Mouse (Mus musculus) hindbrain, postnatal 0 days (tissue): ENCODE results near the gene Eng. TPM values are rescaled to one million over a fixed set of nuclear protein-coding genes. Genes with fewer than 3 reads are reported as not detected.

Experiments
- ATAC-seq: fragments of 200-750 bp; cut with Nextera tagmentation; 2 replicates; pipeline ENCODE4 v1.8.0; 2017; ENCODE audit warnings: mild to moderate bottlenecking, moderate TSS enrichment, moderate library complexity
- DNase-seq: peaks from one replicate; pipeline ENCODE4 v3.0.0-alpha.2; 2015; ENCODE audit warnings: low spot score
- H3K27ac ChIP-seq: fragments of 300-500 bp; sonication (generic); 2 replicates; pipeline ENCODE4 v1.5.1; 2014; ENCODE audit warnings: mild to moderate bottlenecking
- H3K27me3 ChIP-seq: fragments of 300-500 bp; sonication (generic); 2 replicates; pipeline ENCODE4 v1.6.1; 2014; ENCODE audit warnings: low read length, mixed read lengths; ENCODE audit not compliant: insufficient read depth
- H3K36me3 ChIP-seq: fragments of 300-500 bp; sonication (generic); 2 replicates; pipeline ENCODE4 v1.6.1; 2014; ENCODE audit warnings: low read length, mixed read lengths; ENCODE audit not compliant: insufficient read depth
- H3K4me1 ChIP-seq: fragments of 300-500 bp; sonication (generic); 2 replicates; pipeline ENCODE4 v1.6.1; 2014; ENCODE audit warnings: antibody characterized with exemption, low read length, mixed read lengths; ENCODE audit not compliant: insufficient read depth
- H3K4me2 ChIP-seq: fragments of 300-500 bp; sonication (generic); 2 replicates; pipeline ENCODE4 v1.6.1; 2014; ENCODE audit warnings: low read depth, mild to moderate bottlenecking, low read length, moderate library complexity, mixed read lengths
- H3K4me3 ChIP-seq: fragments of 300-500 bp; sonication (generic); 2 replicates; pipeline ENCODE4 v1.5.1; 2014; ENCODE audit warnings: low read length
- H3K9ac ChIP-seq: fragments of 300-500 bp; sonication (generic); replicated peaks from 2 replicates; pipeline ENCODE4 v1.6.1; 2014; ENCODE audit warnings: mild to moderate bottlenecking, low read length, moderate library complexity, mixed read lengths
- H3K9me3 ChIP-seq: fragments of 300-500 bp; sonication (generic); 2 replicates; pipeline ENCODE4 v1.6.1; 2016; ENCODE audit warnings: low read length, mixed read lengths
- CTCF ChIP-seq: IDR thresholded peaks from 2 replicates; pipeline ENCODE4 v1.5.1; 2016; ENCODE audit warnings: antibody characterized with exemption, control low read depth, low read depth
- WGBS: fragments of 180-500 bp; shearing (Covaris S2); extraction: QIAGEN DNeasy Blood & Tissue Kit; methylation state at CpG from one replicate; pipeline ENCODE4 v1.1.7; 2014; 5-methylcytosine and 5-hydroxymethylcytosine counted together
- polyA plus RNA-seq: library from polyadenylated mRNA; unstranded; fragments of >200 nt; fragmentation: Nextera tagmentation; extraction: Ambion mirVana; gene quantifications from 2 replicates; pipeline ENCODE4 v1.2.1, GENCODE M21; 2015
- total RNA-seq: library from RNA; depleted of rRNA; stranded (reverse); fragments of >200 nt; gene quantifications from 2 replicates; pipeline ENCODE4 v1.2.3, GENCODE M21; 2014

Eng gene
- total and polyA plus RNA-seq, 2 experiments from 2014 or later = 23.7 TPM

DNA sequence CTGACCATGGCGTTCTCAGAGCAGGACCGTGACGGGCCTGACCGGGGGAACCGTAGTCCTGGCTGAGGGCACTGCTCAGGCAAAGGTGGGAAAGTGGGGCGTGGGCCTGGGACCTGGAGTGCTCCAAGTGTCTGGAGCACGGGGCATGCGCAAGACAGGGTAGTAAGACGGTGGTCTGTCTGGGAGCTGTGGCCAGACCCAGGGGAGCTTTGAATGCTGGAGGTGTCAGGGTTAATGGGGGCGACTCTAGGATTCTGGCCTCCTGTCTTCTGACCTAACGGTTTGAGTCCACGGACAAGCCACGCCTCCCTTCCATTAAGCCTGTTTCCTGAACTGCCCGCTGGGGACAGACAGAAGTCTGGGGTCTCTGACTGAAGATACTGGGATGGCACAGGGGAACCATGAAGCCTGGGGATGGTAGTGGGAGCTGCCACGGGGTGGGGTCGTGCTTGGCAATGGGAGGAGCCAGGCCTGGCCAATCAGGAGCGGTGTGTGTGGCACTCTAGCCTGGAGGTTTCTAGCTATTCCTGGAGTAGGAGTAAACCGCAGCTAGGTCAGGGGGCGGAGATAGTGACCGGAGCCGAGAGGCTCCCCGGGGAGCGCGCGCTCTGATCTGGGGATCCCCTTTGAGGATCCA is 38.1 kb upstream of the Eng start:
- TF ChIP-seq CTCF = peak; percentile 26
- Histone ChIP-seq H3K9me3 (no peaks in the 10 kb centered on the region), H3K4me3 (peak overlapping the region; percentile 61), H3K36me3 (peaks cover 3% of the 10 kb centered on the region; the same call in 1 of the 2 replicates), H3K4me2 (peak overlapping the region; percentile 64), H3K4me1 (0 out of 2 replicates have a peak, but pooled peaks cover 5% of the 10 kb centered on the region), H3K27ac (no peak overlapping the region), H3K9ac (no peak overlapping the region), H3K27me3 (no peaks in the 10 kb centered on the region)
- ATAC-seq (peak; percentile 62), DNase-seq (peak; percentile 59)
- WGBS = 13% methylated on average over 25 of the region's 25 CpGs

- peak overlapping the region; percentile 61 for H3K4me3 ChIP-seq
- no peak overlapping the region for H3K9ac ChIP-seq
- H3K36me3 ChIP-seq = peaks cover 3% of the 10 kb centered on the region; the same call in 1 of the 2 replicates
- no peaks in the 10 kb centered on the region for H3K9me3 ChIP-seq
- no peak overlapping the region for H3K27ac ChIP-seq
- ATAC-seq = no peak
- TF ChIP-seq CTCF = no peak
- no peak for DNase-seq
- 47% methylated on average over 18 of the region's 18 CpGs for WGBS
- H3K27me3 ChIP-seq = no peaks in the 10 kb centered on the region
- peak overlapping the region; percentile 64 for H3K4me2 ChIP-seq
- 0 out of 2 replicates have a peak, but pooled peaks cover 5% of the 10 kb centered on the region for H3K4me1 ChIP-seq
Measured at GRCm38 (mm10) chr2:32608778-32609435, 37.5 kb upstream of the Eng start.

DNA sequence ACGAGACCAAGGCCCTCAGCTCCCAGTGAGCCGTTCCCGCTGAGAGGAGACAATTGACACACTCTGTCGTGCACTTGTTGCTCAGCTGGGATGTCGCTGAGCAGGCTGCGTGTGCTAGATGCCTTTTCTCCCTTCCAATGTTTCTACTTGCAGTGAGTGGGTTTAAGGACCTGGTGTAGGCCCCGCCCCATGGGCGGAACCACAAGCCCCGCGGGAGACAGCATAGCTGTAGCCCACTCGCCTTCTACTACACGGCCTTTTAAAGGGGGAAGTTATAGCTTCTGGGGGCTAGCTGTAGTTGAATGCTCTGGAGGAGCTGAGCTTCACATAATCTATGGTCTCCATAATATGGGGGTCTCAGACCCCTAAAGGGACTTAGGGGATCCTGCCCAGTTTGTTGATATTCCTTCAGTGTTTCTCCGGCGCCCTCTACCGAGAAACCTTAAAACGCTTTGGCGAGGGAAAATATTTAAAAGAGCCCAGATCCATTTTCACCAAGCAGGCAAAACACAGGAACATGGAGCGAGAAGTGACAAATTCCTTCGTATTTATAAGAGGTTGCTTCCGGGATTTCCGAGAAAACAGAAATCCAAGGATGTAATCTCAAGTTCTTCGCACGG is 35.7 kb upstream of the Eng start:
- H3K27ac ChIP-seq = no peak overlapping the region
- H3K4me3 ChIP-seq = peak overlapping the region; percentile 27
- no peaks in the 10 kb centered on the region for H3K9me3 ChIP-seq
- DNase-seq = peak; percentile 57
- WGBS = 17% methylated on average over 23 of the region's 23 CpGs
- peak overlapping the region; percentile 54 for H3K4me2 ChIP-seq
- no peaks in the 10 kb centered on the region for H3K27me3 ChIP-seq
- no peak for ATAC-seq
- H3K9ac ChIP-seq = peak overlapping the region; percentile 43
- peaks cover 10% of the 10 kb centered on the region; the same call in 1 of the 2 replicates for H3K36me3 ChIP-seq
- peak; percentile 54 for TF ChIP-seq CTCF
- H3K4me1 ChIP-seq = 0 out of 2 replicates have a peak, but pooled peaks cover 5% of the 10 kb centered on the region

DNA sequence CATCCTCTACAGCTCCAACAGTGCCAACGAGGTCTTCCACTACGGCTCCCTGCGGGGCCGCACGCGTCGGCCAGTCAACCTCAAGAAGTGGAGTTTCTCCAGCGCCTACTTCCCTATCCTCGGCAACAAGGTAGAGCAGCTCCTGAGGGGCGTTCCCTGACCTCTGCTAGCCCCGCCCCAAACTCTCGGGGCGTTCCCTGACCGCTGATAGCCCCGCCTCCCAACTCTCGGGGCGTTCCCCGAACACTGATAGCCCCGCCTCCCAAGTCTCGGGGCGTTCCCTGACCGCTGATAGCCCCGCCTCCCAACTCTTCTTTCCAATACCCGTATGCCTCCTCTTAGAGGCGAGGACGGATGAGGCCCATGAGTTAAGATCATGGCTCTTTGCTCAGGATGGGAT is 34.1 kb upstream of the Eng start:
- Histone ChIP-seq H3K4me1 (0 out of 2 replicates have a peak, but pooled peaks cover 5% of the 10 kb centered on the region), H3K9ac (no peak overlapping the region), H3K27ac (no peak overlapping the region), H3K4me2 (no peak overlapping the region), H3K36me3 (peaks cover 10% of the 10 kb centered on the region; the same call in 1 of the 2 replicates), H3K4me3 (no peak overlapping the region), H3K9me3 (no peaks in the 10 kb centered on the region), H3K27me3 (no peaks in the 10 kb centered on the region)
- DNase-seq = no peak
- no peak for TF ChIP-seq CTCF
- no peak for ATAC-seq
- WGBS = 71% methylated on average over 26 of the region's 26 CpGs

- no peak for TF ChIP-seq CTCF
- DNase-seq (no peak), ATAC-seq (no peak)
- H3K27me3 ChIP-seq = no peaks in the 10 kb centered on the region
- no peaks in the 10 kb centered on the region for H3K9me3 ChIP-seq
- H3K4me3 ChIP-seq = no peak overlapping the region
- 97% methylated on average over 1 of the region's 1 CpGs for WGBS
- H3K4me1 ChIP-seq = 0 out of 2 replicates have a peak, but pooled peaks cover 6% of the 10 kb centered on the region
- no peak overlapping the region for H3K4me2 ChIP-seq
- H3K9ac ChIP-seq = no peak overlapping the region
- no peak overlapping the region for H3K27ac ChIP-seq
- H3K36me3 ChIP-seq = peaks cover 10% of the 10 kb centered on the region; the same call in 1 of the 2 replicates
Measured at GRCm38 (mm10) chr2:32617109-32617508, 29.3 kb upstream of the Eng start.

DNA sequence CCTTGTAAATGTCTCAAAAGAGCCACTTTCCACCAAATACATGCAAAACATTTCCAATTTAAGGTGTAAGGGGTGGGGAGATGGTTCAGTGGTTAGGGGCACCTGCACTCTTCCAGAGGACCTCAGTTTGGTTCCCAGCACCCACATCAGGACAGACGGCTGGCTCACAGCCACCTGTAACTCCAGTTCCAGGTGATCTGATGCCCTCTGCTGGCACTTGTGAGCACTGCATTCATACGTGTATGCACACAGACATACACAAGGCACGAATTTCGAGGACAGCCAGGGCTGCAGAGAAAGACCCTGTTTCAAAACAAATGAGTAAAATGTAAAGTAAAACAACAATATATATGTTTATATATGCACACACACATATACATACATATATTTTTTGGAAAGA is 28.8 kb upstream of the Eng start:
- peak; percentile 53 for TF ChIP-seq CTCF

More for the DNA sequence above, 28.8 kb upstream of the Eng start:
- DNase-seq (no peak), ATAC-seq (no peak)
- Histone ChIP-seq H3K9ac (no peak overlapping the region), H3K36me3 (peaks cover 8% of the 10 kb centered on the region; the same call in 1 of the 2 replicates), H3K27me3 (no peaks in the 10 kb centered on the region), H3K27ac (no peak overlapping the region), H3K4me3 (no peak overlapping the region), H3K9me3 (no peaks in the 10 kb centered on the region), H3K4me1 (0 out of 2 replicates have a peak, but pooled peaks cover 6% of the 10 kb centered on the region), H3K4me2 (no peak overlapping the region)
- 94% methylated on average over 4 of the region's 4 CpGs for WGBS
